Mouse (Mus musculus): ENCODE results near the gene Acot12.
A peak's percentile ranks its signal among the peaks of the same experiment; 100 is the strongest.

The Acot12 gene

GRCm38 (mm10) chr13:91741280-91742047, at the start of gene Acot12:
Gene Acot12, plus strand, starts transcription at chr13:91741512.
- peak; percentile 53 to 61 for DNase-seq

- DNase-seq = no peak
Observed at GRCm38 (mm10) chr13:91693615-91694014, 47.7 kb upstream of the Acot12 start.

DNA sequence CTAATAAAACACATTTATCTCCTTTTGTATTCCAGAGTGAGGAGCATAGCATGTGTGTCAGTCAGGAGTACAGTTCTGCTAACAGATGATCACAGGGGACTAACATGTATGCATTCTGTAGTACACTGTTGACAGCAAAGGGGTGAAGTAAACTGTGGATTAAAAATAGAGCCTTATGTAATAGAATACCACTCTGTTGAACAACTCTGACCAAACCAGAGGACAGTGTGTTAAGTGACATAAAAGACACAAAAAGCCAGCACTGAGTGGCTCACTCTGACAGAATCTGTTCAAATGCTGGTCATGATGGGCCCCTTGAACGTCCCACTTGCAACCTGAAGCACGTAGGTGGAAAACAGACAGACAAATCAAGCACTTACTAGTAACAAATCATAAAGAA, 45.9 kb upstream of the Acot12 start:
- DNase-seq = no peak

DNA sequence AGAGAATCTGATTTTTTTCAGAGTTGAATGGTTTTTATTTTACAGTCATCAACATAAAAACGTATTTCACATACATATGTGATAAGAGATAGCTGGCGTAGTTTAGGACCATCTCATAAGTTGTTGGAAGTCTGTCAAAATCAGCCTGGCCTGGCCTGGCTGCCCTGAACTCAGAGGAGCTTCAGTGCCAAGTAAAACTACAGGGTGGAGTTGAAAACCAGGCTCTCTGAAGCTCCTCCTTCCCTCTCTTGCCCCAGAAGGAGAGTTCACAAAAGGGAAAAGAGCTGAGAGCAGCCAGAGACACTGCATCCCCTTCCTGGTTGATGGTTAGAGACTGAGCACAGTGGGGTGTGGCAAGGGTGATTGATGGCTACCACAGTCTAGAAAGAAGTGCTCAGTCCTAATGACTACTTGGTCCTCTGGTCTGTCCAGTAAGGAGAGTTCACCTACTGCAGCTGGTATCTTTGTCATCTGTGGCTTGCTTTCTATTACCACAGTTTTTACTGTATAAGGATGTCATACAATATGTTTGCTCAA, 45.1 kb upstream of the Acot12 start:
- no peak for DNase-seq

- DNase-seq = peak; percentile 14 to 30
Observed at GRCm38 (mm10) chr13:91697011-91697410, 44.3 kb upstream of the Acot12 start.

- no peak for DNase-seq
Observed at GRCm38 (mm10) chr13:91702337-91702736, 39.0 kb upstream of the Acot12 start.

DNA sequence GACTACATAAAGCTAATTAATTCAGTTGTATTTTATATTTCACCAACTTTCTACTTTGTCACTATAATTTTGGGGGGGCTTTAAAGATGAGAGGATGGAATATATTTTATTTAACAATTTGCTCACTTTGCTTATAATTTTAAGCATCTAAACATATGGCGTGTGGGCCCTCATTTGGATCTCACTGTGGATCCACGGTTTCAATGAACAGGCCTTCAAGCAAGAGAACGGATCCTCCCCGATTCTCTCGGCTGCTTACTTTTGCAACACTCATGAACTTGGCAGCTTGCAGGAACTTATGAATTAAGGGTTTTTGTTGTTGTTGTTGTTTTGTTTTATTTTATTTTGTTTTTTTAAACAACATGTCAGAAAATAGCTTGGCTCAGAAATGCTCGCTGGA, 21.8 kb upstream of the Acot12 start:
- no peak for DNase-seq

- DNase-seq = no peak
Observed at GRCm38 (mm10) chr13:91723108-91723735, 18.1 kb upstream of the Acot12 start.

GRCm38 (mm10) chr13:91723736-91724119, 17.6 kb upstream of the Acot12 start:
- DNase-seq = no peak

GRCm38 (mm10) chr13:91724211-91724610, 17.1 kb upstream of the Acot12 start:
- no peak for DNase-seq

DNA sequence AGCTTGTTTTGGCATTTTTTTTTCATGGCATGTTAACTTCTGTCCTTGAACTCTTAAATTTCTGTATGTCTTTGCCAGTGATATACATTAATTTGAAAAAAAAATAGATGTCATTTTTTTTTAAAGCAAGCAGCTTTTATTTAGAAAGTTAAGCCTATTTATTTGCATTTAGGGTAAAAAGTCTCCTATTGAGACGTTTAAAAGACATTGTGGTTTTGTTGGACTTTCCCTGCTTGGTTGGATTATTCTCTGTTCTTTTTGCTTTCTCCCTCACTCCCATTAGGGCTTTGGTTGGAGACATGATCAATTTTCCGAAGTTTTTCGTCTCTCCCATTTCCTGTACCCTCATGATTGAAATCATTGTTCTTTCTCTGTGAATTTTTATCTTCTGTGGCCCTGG, 16.2 kb upstream of the Acot12 start:
- DNase-seq = no peak

DNA sequence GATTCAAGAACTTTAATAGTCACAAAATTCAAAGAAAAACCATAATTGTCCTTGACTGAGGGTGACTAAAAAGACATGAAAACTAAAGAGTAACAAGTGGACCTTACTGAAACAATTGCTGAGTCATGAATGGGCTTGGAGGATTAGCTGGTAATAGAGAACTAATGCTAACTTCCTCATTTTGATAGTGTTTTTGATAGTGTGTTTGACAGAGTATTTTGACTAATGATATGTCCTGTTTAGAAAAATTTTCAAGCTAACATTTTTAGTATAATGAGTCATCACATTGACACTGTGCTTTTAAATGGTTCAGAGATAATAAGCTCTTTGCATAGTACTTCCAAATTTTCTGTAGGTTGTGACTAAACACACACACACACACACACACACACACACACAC, 13.4 kb upstream of the Acot12 start:
- no peak for DNase-seq

GRCm38 (mm10) chr13:91737191-91737590, 4.1 kb upstream of the Acot12 start:
- no peak for DNase-seq

- no peak for DNase-seq
Observed at GRCm38 (mm10) chr13:91740851-91741250, 461 bp upstream of the Acot12 start.

DNA sequence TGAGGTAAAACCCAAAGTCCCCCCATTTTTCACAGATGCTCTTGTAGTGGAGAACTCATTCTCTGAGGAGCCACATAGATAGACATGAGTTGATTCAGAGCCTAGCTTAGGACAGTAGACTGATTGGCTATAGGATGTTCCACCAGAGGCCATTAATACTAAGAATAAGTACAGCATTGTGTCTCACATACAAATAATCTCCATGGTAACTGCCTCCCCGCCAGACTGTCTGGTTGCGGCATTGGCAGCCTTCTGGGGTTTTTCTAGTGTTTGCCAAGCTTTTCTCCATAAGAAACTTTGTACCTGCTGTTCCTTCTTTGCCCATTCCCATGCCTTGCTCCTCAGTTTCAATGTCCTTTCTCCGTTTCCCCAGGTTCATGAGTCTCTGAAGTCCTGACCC, 1.9 kb downstream of the Acot12 start:
- DNase-seq = no peak

GRCm38 (mm10) chr13:91746470-91746869, 5.2 kb downstream of the Acot12 start:
- DNase-seq = no peak

GRCm38 (mm10) chr13:91748401-91748800, 7.1 kb downstream of the Acot12 start:
- DNase-seq = no peak

GRCm38 (mm10) chr13:91749981-91750380, 8.7 kb downstream of the Acot12 start:
- no peak for DNase-seq

- DNase-seq = no peak
Observed at GRCm38 (mm10) chr13:91753724-91754123, 12.4 kb downstream of the Acot12 start.

DNA sequence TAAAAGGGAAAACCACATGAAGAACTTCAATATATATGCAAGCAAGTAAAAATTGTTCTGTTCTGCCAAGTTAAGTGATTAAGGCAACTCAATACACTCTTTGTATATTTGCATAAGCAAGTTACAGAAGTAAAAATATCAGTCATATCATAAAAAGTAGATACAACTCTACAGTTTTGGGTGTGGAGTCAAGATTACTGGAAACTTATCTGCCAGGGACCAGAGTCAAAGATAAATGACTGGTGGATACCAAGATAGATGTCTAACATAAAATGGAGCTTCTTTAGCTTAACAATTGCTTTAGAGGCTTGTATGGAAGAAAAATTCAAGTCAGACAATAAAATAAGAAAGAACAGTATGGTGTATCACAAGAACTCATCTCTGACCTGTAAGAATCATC, 13.4 kb downstream of the Acot12 start:
- no peak for DNase-seq

- no peak for DNase-seq
Observed at GRCm38 (mm10) chr13:91756230-91756629, 14.9 kb downstream of the Acot12 start.

DNA sequence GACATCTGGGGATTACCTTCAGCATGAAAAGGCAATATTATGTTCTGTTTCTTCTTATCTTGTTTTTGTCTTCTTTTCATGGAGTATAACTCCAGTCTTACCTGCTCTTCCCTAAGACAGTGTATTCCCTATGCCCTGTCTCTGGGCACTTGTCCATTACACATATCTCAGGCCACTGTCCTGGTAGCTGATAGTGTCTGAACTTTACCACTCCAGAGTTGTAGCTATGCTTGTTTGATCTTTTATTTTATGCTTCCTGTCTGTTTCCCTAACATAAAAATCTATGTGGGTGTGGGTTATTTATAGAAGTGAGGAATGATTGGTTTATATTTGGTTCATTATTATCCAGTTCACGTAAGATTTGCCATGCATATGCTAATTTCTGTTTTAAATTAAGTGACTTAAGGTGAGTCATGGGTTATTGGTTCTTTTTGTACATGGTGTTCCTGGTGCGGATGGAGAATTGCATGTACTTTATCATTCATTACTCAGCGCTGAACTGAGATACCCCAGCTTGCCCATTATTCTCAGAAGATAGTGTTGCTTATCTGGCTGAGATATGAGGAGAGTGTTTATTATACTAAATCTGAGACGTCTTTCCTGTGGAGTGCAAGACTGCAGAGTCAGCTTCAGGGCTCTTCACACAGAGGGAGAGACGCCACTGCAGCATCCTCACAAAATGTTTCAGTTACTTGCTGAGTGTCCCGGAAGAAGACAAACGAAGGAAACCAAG, 17.2 kb downstream of the Acot12 start:
- no peak for DNase-seq

- DNase-seq = no peak
Observed at GRCm38 (mm10) chr13:91759791-91760190, 18.5 kb downstream of the Acot12 start.
